ENCODE assay signal across 13 mouse cellular contexts in genomic region chr11:45275170-45275569, GRCm38 (mm10).
DNase-seq lines count a peak whose midpoint lies in the region; ATAC-seq and TF ChIP-seq lines count a peak whose summit lies in the region.
"Had no signal": no experiment of that assay in that cellular context is flagged by ENCODE, and none has a peak within 500 bp of the region (broad histone marks: within the 10 kb centered on the region; RNA-seq: fewer than 3 reads in every experiment).

No protein-coding gene starts in this region.

- no peak overlapping the region for H3K4me2 ChIP-seq in forebrain, embryonic 14.5 days (ENCODE audit: low read length)
- no peak overlapping the region for H3K4me2 ChIP-seq in forebrain, embryonic 11.5 days (ENCODE audit: low read depth, low read length, severe bottlenecking)
- H3K4me2 ChIP-seq in neural tube, embryonic 13.5 days, result no peak overlapping the region
- H3K4me2 ChIP-seq: hindbrain, embryonic 14.5 days; kidney, embryonic 15.5 days; stomach, embryonic 15.5 days had no signal

- no peaks in the 10 kb centered on the region for H3K9me3 ChIP-seq in forebrain, embryonic 14.5 days (replicated peaks; ENCODE audit: control insufficient read depth, low read length)
- no peaks in the 10 kb centered on the region for H3K9me3 ChIP-seq in forebrain, embryonic 11.5 days (ENCODE audit: control insufficient read depth, low read length)
- H3K9me3 ChIP-seq in neural tube, embryonic 13.5 days, result no peaks in the 10 kb centered on the region
- H3K9me3 ChIP-seq: kidney, embryonic 15.5 days; stomach, embryonic 15.5 days had no signal

- ATAC-seq in forebrain, embryonic 14.5 days, result no peak
- ATAC-seq in forebrain, embryonic 11.5 days (replicated peaks; ENCODE audit: low FRiP score), result no peak
- no peak for ATAC-seq in neural tube, embryonic 13.5 days (ENCODE audit: low read depth)

- H3K4me3 ChIP-seq in forebrain, embryonic 14.5 days (ENCODE audit: low read depth, low read length), result no peak overlapping the region
- H3K4me3 ChIP-seq in forebrain, embryonic 11.5 days (ENCODE audit: low read depth, low read length), result no peak overlapping the region
- H3K4me3 ChIP-seq in neural tube, embryonic 13.5 days, result no peak overlapping the region
- no peak overlapping the region for H3K4me3 ChIP-seq in kidney, adult 2 months (ENCODE audit: insufficient read depth, low read depth, low read length)
- H3K4me3 ChIP-seq: kidney, embryonic 15.5 days; stomach, embryonic 15.5 days had no signal

- DNase-seq in forebrain, embryonic 14.5 days (ENCODE audit: low spot score), result peak; percentile 17
- DNase-seq in forebrain, embryonic 11.5 days (ENCODE audit: low spot score), result no peak
- DNase-seq in neural tube, embryonic 10.5 days (ENCODE audit: extremely low spot score, low spot score), result no peak
- DNase-seq in gastrocnemius, postnatal 25 days, result peak; percentile 33
- DNase-seq in right cerebral cortex, postnatal 4 days, result no peak
- no peak for DNase-seq in left cerebral cortex, postnatal 36 days (ENCODE audit: low spot score in 2 of 2)
- no peak for DNase-seq in kidney, adult 2 months
- DNase-seq: layer of hippocampus, postnatal 36 days had no signal

- intact Hi-C loops in left cerebral cortex, postnatal 36 days (cut with DNase I), result no loop called here

- H3K27ac ChIP-seq in forebrain, embryonic 14.5 days (ENCODE audit: low read depth, low read length), result no peak overlapping the region
- no peak overlapping the region for H3K27ac ChIP-seq in forebrain, embryonic 11.5 days (ENCODE audit: low read depth, low read length)
- H3K27ac ChIP-seq in neural tube, embryonic 13.5 days (replicated peaks), result 0 out of 2 replicates have a peak overlapping the region, but pooled peaks have one; percentile 64
- H3K27ac ChIP-seq in kidney, adult 2 months (ENCODE audit: insufficient read depth, low read depth, low read length), result no peak overlapping the region
- H3K27ac ChIP-seq: kidney, embryonic 15.5 days; liver, embryonic 14.5 days; stomach, embryonic 15.5 days had no signal

- no peaks in the 10 kb centered on the region for H3K4me1 ChIP-seq in forebrain, embryonic 14.5 days (ENCODE audit: control insufficient read depth, insufficient read depth, low read length)
- H3K4me1 ChIP-seq in forebrain, embryonic 11.5 days (replicated peaks; ENCODE audit: control insufficient read depth, insufficient read depth, low read length), result no peaks in the 10 kb centered on the region
- H3K4me1 ChIP-seq in neural tube, embryonic 13.5 days (replicated peaks), result peaks cover 9% of the 10 kb centered on the region; the same call in 1 of the 2 replicates
- no peaks in the 10 kb centered on the region for H3K4me1 ChIP-seq in kidney, adult 2 months (ENCODE audit: control insufficient read depth, insufficient read depth, low read length)
- H3K4me1 ChIP-seq: kidney, embryonic 15.5 days; stomach, embryonic 15.5 days had no signal

- H3K27me3 ChIP-seq in forebrain, embryonic 14.5 days (replicated peaks; ENCODE audit: control insufficient read depth, insufficient read depth, low read length), result no peaks in the 10 kb centered on the region
- no peaks in the 10 kb centered on the region for H3K27me3 ChIP-seq in forebrain, embryonic 11.5 days (ENCODE audit: control insufficient read depth, insufficient read depth, low read length)
- no peaks in the 10 kb centered on the region for H3K27me3 ChIP-seq in neural tube, embryonic 13.5 days
- no peaks in the 10 kb centered on the region; the same call in none of the 2 replicates for H3K27me3 ChIP-seq in kidney, adult 2 months (replicated peaks; ENCODE audit: control insufficient read depth, insufficient read depth, low read length)
- H3K27me3 ChIP-seq: kidney, embryonic 15.5 days; stomach, embryonic 15.5 days had no signal

- no peak for TF ChIP-seq CTCF in kidney, adult 2 months (conservative IDR thresholded peaks at IDR 0.05; ENCODE audit: insufficient read depth, insufficient read length, low read depth, low read length)

- TF ChIP-seq POLR2A in kidney, adult 2 months (IDR thresholded peaks at IDR 0.05; ENCODE audit: low read depth, low read length), result no peak

- 38% methylated on average over 3 of the region's 3 CpGs for WGBS in forebrain, embryonic 14.5 days
- WGBS in forebrain, embryonic 11.5 days, result 78% methylated on average over 3 of the region's 3 CpGs
- 63% methylated on average over 3 of the region's 3 CpGs for WGBS in neural tube, embryonic 13.5 days
- 42% methylated on average over 3 of the region's 3 CpGs for WGBS in kidney, adult 2 months

- no peak overlapping the region for H3K9ac ChIP-seq in forebrain, embryonic 14.5 days (ENCODE audit: low read length)
- no peak overlapping the region for H3K9ac ChIP-seq in forebrain, embryonic 11.5 days (ENCODE audit: low read length)
- no peak overlapping the region for H3K9ac ChIP-seq in neural tube, embryonic 13.5 days
- H3K9ac ChIP-seq: hindbrain, embryonic 14.5 days; kidney, embryonic 15.5 days; liver, embryonic 14.5 days; stomach, embryonic 15.5 days had no signal

- H3K36me3 ChIP-seq in forebrain, embryonic 14.5 days (ENCODE audit: control insufficient read depth, insufficient read depth, low read length), result no peaks in the 10 kb centered on the region
- no peaks in the 10 kb centered on the region for H3K36me3 ChIP-seq in forebrain, embryonic 11.5 days (ENCODE audit: control insufficient read depth, insufficient read depth, low read length)
- no peaks in the 10 kb centered on the region for H3K36me3 ChIP-seq in neural tube, embryonic 13.5 days
- H3K36me3 ChIP-seq in kidney, adult 2 months (ENCODE audit: control insufficient read depth, insufficient read depth, low read length), result no peaks in the 10 kb centered on the region
- H3K36me3 ChIP-seq: kidney, embryonic 15.5 days; stomach, embryonic 15.5 days had no signal

Comparison
In these comparisons a context has a peak if more than half of its experiments do, and no peak if none do; other contexts are left out.
1. DNase-seq: peak in forebrain, embryonic 14.5 days (single experiment) and gastrocnemius, postnatal 25 days (single experiment); none in forebrain, embryonic 11.5 days (single experiment), neural tube, embryonic 10.5 days (single experiment), right cerebral cortex, postnatal 4 days (single experiment), left cerebral cortex, postnatal 36 days (0 of 2) and kidney, adult 2 months (single experiment).